Mouse (Mus musculus) stomach, embryonic 15.5 days (tissue): ENCODE measurements around the gene BC034090. TPM values are rescaled to one million over a fixed set of nuclear protein-coding genes. Genes with fewer than 3 reads are reported as not detected.
"Not testable (repeated sequence)": the region's sequence is repeated elsewhere in the genome, so short reads cannot be mapped to it uniquely, and the experiment has no call there.

Source experiments
- ATAC-seq: fragments of 200-750 bp; cut with Nextera tagmentation; 2 replicates; pipeline ENCODE4 v1.8.0; 2017; ENCODE audit warnings: low read depth, moderate number of reproducible peaks, moderate TSS enrichment; ENCODE audit not compliant: insufficient read depth, low FRiP score
- H3K27ac ChIP-seq: fragments of 300-500 bp; sonication (generic); 2 replicates; pipeline ENCODE4 v1.5.1; 2015; ENCODE audit warnings: mild to moderate bottlenecking, inconsistent platforms
- H3K27me3 ChIP-seq: fragments of 300-500 bp; sonication (generic); replicated peaks from 2 replicates; pipeline ENCODE4 v1.6.1; 2015; ENCODE audit warnings: inconsistent platforms
- H3K36me3 ChIP-seq: fragments of 300-500 bp; sonication (generic); 2 replicates; pipeline ENCODE4 v1.6.1; 2015; ENCODE audit warnings: inconsistent platforms
- H3K4me1 ChIP-seq: fragments of 300-500 bp; sonication (generic); 2 replicates; pipeline ENCODE4 v1.6.1; 2015; ENCODE audit warnings: inconsistent platforms
- H3K4me2 ChIP-seq: fragments of 300-500 bp; sonication (generic); 2 replicates; pipeline ENCODE4 v1.6.1; 2015; ENCODE audit warnings: mild to moderate bottlenecking, inconsistent platforms
- H3K4me3 ChIP-seq: fragments of 300-500 bp; sonication (generic); replicated peaks from 2 replicates; pipeline ENCODE4 v1.5.1; 2015; ENCODE audit warnings: inconsistent platforms
- H3K9ac ChIP-seq: fragments of 300-500 bp; sonication (generic); 2 replicates; pipeline ENCODE4 v1.6.1; 2015; ENCODE audit warnings: inconsistent platforms
- H3K9me3 ChIP-seq: fragments of 300-500 bp; sonication (generic); 2 replicates; pipeline ENCODE4 v1.6.1; 2016; ENCODE audit warnings: inconsistent platforms
- WGBS: fragments of 180-500 bp; shearing (Covaris S2); methylation state at CpG from one replicate; pipeline ENCODE4 v1.1.7; 2015; 5-methylcytosine and 5-hydroxymethylcytosine counted together
- polyA plus RNA-seq: library from polyadenylated mRNA; unstranded; fragments of >200 nt; fragmentation: Nextera tagmentation; extraction: Ambion mirVana; gene quantifications from 2 replicates; pipeline ENCODE4 v1.2.1, GENCODE M21; 2015

BC034090 gene
- polyA plus RNA-seq, 1 experiment from 2014 or later: 2.8 TPM

DNA sequence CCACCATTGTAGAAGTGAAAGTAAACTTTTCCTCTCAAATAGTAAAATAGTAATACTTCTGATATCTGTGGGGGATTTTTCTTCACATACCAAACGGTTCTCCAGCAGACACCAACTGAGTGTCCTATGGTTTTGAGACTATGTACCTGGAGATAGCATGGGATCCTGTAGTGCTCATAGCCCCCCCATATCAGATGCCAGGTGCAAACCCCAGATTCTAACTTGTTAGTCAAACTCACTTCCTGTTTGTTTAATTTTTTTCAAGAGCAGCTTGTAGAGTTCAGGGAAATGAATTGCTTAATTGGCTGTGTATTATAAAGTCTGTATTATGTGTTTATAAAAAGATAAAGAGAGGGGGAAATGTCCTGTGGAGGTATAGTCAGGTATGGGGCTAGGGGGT, 69.8 kb downstream of the BC034090 start:
- H3K27ac ChIP-seq: no peak overlapping the region
- no peak overlapping the region for H3K9ac ChIP-seq
- no peaks in the 10 kb centered on the region; the same call in 1 of the 2 replicates for H3K36me3 ChIP-seq
- WGBS: 81% methylated on average over 1 of the region's 1 CpGs
- H3K9me3 ChIP-seq: no peaks in the 10 kb centered on the region
- H3K4me3 ChIP-seq: no peak overlapping the region
- no peaks in the 10 kb centered on the region for H3K4me1 ChIP-seq
- H3K4me2 ChIP-seq: no peak overlapping the region
- no peak for ATAC-seq
- no peaks in the 10 kb centered on the region for H3K27me3 ChIP-seq

GRCm38 (mm10) chr1:155173644-155174016, 70.6 kb downstream of the BC034090 start:
- 86% methylated on average over 1 of the region's 1 CpGs for WGBS
- not testable (repeated sequence) for H3K36me3 ChIP-seq, H3K4me3 ChIP-seq, H3K27ac ChIP-seq, H3K9ac ChIP-seq, H3K4me1 ChIP-seq, H3K9me3 ChIP-seq, ATAC-seq, H3K27me3 ChIP-seq, H3K4me2 ChIP-seq

DNA sequence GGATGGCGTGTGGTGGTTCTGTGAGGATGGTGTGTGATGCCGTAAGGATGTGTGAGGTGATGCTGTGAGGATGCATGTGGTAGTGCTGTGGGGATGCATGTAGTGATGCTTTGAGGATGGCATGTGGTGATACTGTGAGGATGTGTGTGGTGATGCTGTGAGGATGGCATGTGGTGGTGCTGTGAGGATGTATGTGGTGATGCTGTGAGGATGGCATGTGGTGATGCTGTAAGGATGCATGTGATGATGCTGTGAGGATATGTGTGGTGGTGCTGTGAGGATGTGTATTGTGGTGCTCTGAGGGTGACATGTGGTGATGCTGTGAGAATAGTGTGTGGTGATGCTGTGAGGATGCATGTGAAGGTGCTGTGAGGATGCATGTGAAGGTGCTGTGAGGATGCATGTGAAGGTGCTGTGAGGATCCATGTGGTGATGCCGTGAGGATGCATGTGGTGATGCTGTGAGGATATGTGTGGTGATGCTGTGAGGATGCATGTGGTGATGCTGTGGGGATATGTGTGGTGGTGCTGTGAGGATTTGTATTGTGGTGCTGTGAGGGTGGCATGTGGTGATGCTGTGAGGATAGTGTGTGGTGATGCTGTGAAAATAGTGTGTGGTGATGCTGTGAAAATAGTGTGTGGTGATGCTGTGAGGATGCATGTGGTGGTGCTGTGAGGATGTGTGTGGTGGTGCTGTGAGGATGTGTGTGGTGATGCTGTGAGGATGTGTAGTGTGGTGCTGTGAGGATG, 71.2 kb downstream of the BC034090 start:
- ATAC-seq: no peak
- no peaks in the 10 kb centered on the region for H3K4me1 ChIP-seq
- H3K4me2 ChIP-seq: no peak overlapping the region
- no peak overlapping the region for H3K9ac ChIP-seq
- H3K9me3 ChIP-seq: no peaks in the 10 kb centered on the region
- no peaks in the 10 kb centered on the region for H3K27me3 ChIP-seq
- no peak overlapping the region for H3K27ac ChIP-seq
- H3K4me3 ChIP-seq: no peak overlapping the region
- WGBS: 93% methylated on average over 3 of the region's 3 CpGs
- H3K36me3 ChIP-seq: no peaks in the 10 kb centered on the region; the same call in 1 of the 2 replicates

GRCm38 (mm10) chr1:155169935-155170334, 74.3 kb downstream of the BC034090 start:
- no peaks in the 10 kb centered on the region for H3K4me1 ChIP-seq
- no peaks in the 10 kb centered on the region for H3K36me3 ChIP-seq
- H3K27me3 ChIP-seq: no peaks in the 10 kb centered on the region
- H3K4me3 ChIP-seq: no peak overlapping the region
- no peaks in the 10 kb centered on the region for H3K9me3 ChIP-seq
- ATAC-seq: no peak
- H3K4me2 ChIP-seq: no peak overlapping the region
- no peak overlapping the region for H3K27ac ChIP-seq
- no peak overlapping the region for H3K9ac ChIP-seq

DNA sequence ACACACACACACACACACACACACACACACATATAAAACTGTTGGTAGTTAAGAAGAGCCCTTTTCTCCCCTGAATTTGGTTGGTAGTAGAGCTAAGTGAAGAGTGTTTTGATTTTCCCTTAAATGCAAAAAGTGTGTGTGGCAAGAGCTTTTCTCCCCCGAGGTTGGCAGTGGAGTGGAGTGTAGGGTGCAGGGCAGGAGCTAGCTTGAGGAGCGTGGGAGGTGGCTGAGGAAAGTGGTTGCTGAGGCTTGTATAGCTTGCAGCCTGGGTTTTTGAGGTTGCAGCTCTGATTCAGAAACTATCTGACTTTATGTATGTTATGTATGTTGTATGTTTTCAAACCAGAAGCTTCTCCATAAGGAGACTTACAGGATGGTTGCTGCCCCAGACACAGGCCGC, 76.8 kb downstream of the BC034090 start:
- ATAC-seq: no peak
- 80% methylated on average over 3 of the region's 3 CpGs for WGBS
- Histone ChIP-seq H3K9ac (no peak overlapping the region), H3K36me3 (no peaks in the 10 kb centered on the region), H3K4me1 (no peaks in the 10 kb centered on the region; the same call in 1 of the 2 replicates), H3K9me3 (no peaks in the 10 kb centered on the region), H3K27me3 (no peaks in the 10 kb centered on the region), H3K27ac (no peak overlapping the region), H3K4me2 (no peak overlapping the region), H3K4me3 (no peak overlapping the region)

Other genes starting within 250 kb of the BC034090 start
- gene Ier5, start 144.8 kb downstream of the BC034090 start, polyA plus RNA-seq: 5.8 TPM in 2 replicates
- gene Mr1, start 97.6 kb downstream of the BC034090 start, polyA plus RNA-seq: 6.4 and 7.8 TPM in 2 replicates
- gene Stx6, start 85.7 kb downstream of the BC034090 start, polyA plus RNA-seq: 58.9 and 63.8 TPM in 2 replicates
- 8.1 and 8.9 TPM in 2 replicates for gene Xpr1, start 173.0 kb upstream of the BC034090 start, polyA plus RNA-seq